Mouse (Mus musculus) testis, adult 2 months (tissue): ENCODE measurements around the gene Usp21.

ENCODE experiments used
- CTCF ChIP-seq: fragments of 200-500 bp; IDR thresholded peaks from 2 replicates; pipeline ENCODE4 v1.5.1; 2012; ENCODE audit warnings: low read depth, mild to moderate bottlenecking, inconsistent platforms, low read length, moderate library complexity; ENCODE audit not compliant: control insufficient read depth, insufficient read depth, insufficient replicate concordance
- POLR2A ChIP-seq: fragments of 200-500 bp; IDR thresholded peaks from 2 replicates; pipeline ENCODE4 v1.6.1; 2012; ENCODE audit warnings: low read depth, mild to moderate bottlenecking, inconsistent platforms, low read length, moderate library complexity; ENCODE audit not compliant: control insufficient read depth

DNA sequence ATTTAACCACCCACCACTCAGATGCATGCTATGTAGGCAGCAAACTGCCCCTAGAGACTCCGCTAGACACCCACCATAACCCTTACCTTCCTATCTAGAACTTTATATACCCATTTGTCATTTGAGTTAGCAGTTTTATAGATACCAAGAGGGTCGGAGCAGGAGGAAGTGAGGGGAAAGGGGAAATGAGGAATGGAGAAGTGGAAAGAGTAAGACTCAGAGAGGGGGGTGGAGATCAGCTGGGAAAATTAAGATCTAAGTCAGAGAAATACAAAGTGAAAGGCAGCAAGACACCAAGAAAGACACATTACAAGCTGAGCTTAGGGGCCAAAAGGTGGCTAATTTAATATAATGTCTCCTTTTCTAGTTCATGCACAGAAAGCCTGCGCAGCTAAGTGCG is 53.3 kb downstream of the Usp21 start:
- TF ChIP-seq POLR2A (no peak), CTCF (no peak)
